Mouse (Mus musculus): ENCODE measurements around the gene Cluh.

The Cluh gene

DNA sequence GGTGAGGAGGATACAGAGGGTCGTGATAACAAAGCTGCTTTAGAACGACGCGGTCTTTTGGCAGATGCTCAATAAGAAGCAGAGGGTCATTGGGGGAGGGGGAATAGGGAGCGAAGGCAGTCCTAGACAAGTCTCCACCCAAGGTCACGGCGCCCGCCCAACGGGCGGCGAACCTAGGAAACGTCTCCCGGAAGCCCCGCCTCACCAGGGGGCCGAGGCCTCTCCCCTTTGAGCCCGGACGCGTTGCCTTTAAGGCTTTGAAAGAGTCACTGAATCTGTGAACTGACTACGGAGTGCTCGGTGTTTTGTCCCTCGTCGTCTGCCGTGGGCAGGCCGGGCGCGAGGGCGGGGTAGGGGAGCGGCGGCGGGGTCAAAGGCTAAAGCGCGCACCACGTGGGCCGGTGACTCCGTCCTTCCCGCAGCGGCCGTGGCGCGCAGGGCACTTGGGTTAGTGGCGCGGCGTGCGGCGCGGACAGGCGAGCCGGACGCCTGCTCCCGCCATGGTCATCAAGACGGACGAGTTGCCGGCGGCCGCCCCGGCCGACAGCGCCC, at the start of gene Cluh:
Cluh (plus strand) TSS at position 401 of the 552 bp plus-strand sequence.
- peak; percentile 94 for DNase-seq (ENCODE audit: low read depth)

- no peak for DNase-seq (ENCODE audit: low read depth)
Observed at GRCm38 (mm10) chr11:74602286-74602685, 47.0 kb upstream of the Cluh start.

- DNase-seq (ENCODE audit: low read depth), result no peak
Observed at GRCm38 (mm10) chr11:74610068-74610467, 39.2 kb upstream of the Cluh start.

- DNase-seq (ENCODE audit: low read depth), result no peak
Observed at GRCm38 (mm10) chr11:74610545-74611176, 38.6 kb upstream of the Cluh start, which contains the start of gene Rap1gap2. Rap1gap2 (minus strand) TSS chr11:74610915.

DNA sequence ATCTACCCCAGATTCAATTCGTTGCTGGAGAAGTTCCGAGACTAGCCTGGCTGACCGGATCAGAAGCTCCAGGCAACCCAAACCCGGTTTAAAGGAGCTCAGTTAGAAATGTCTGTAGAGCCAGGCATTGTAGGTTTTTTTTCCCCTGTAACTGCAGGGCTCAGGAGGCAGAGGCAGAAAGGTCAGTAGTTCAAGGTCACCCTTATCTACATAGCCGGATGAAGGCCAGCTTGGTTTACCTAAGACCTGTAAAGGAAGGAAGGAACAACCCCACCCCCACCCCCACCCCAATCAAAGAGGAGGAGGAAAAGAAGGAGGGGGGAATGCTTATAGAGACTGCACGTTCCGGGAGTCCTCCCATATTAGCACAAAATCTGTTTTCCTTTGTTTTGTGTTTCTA, 37.9 kb upstream of the Cluh start:
- DNase-seq (ENCODE audit: low read depth), result no peak

DNA sequence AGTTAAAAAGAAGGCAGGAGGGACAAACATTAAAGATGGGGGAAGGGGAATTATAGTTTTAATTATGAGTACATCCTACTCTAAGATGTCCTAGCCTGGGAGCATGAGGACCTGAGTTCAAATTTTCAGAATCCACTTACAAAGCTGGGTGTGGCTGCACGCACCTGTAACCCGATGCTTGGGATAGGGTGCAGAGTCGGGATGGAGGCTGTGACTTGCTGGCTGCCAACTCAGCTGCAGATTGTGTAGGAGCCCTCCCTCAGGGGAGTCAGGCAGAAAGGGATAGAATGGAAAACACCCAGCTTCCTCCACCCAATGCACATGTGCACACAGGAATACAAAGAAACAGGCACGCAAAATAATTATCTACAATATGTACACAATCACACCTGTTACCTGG, 35.9 kb upstream of the Cluh start:
- no peak for DNase-seq (ENCODE audit: low read depth)

- DNase-seq (ENCODE audit: low read depth), result no peak
Observed at GRCm38 (mm10) chr11:74615571-74615970, 33.7 kb upstream of the Cluh start.

DNA sequence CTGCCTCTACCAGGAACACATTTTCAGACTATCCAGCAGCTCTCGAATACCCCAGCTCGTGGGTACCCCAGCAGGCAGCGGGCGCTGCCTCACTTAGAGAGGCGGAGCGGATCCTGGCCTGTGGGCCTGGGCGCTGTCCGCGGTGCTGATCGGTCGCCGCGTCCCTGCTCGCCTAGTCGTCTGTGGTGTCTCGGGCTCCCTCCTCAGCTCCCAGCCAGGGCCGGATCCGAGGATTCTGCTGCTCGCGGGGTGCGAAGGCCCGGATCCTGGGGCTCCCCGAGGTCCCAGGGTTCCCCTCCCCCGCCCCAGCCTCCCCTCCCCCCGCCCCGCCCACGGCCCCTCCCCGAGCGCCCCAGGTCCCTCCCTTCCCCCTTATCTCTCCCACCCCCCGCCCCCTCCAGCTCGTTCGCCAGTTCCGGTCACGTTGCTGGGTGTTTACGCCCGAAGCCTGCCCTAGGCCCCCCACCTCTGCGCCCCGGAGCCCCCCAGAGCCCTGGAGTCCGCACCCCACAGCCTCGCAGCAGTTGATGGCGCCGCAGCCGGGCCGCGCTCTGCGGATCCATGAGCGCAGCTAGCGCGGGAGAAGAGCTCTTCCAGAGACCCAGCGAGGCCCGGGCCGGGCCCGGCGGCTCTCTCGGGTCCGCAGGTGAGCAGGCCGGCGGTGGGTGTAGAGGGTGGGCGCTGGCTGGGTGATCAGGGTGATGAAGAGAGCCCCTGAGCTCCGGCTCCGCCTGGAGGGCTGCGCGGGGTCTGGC, 29.9 kb upstream of the Cluh start, which contains the start of gene Ccdc92b:
Ccdc92b (plus strand) TSS at position 405 of the 755 bp plus-strand sequence.
- peak; percentile 79 for DNase-seq (ENCODE audit: low read depth)

DNA sequence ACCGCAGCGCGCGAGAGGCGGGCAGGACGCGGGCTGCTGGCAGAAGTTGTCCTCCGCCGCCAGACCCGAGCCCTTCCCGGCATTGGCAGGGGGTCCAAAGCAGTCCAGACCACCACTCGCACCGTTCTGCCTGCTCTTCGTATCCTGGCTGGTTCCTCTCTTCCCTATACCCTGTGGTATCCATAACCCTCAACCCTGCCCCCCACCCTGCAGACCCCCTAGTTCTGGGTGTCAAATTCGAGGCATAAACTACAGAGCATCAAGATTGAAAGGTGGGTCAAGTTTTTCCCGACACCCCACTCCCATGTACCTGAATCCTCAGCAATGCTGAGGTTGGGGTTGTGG, 29.4 kb upstream of the Cluh start:
- no peak for DNase-seq (ENCODE audit: low read depth)

GRCm38 (mm10) chr11:74621974-74622669, 27.2 kb upstream of the Cluh start:
- DNase-seq (ENCODE audit: low read depth), result no peak

DNA sequence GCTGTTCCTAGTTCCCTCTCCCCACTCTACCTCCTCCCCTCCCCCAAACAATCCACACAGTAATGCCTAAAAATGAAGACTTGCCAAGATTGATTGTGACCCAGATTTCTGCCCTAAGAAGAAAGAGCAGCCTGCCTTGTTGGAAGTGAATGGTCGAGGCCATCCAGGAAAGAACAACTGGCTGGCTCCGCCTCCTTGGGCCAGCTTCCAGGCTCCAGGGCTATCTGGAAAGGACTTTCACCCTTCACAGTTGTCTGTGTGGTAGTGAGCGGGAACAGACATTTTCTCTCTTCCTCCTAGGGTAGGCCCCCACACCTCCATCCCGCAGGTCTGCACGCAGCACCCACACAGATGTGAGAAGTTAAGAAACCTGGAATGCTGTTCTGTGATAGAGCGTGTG, 25.6 kb upstream of the Cluh start:
- no peak for DNase-seq (ENCODE audit: low read depth)

DNA sequence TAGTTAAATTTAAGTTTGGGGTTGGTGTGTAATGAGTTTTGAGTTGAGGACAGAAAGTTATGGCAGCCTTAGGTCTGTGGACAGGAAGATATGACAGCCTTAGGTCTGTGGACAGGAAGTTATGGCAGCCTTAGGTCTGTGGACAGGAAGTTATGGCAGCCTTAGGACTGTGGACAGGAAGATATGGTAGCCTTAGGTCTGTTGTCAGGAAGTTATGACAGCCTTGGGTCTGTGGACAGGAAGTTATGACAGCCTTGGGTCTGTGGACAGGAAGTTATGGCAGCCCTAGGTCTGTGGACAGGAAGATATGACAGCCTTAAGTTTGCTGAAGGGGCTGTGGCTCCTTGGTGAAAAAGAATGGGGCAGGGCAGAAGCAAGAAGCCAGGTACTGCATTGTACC, 24.0 kb upstream of the Cluh start:
- DNase-seq (ENCODE audit: low read depth), result no peak

DNA sequence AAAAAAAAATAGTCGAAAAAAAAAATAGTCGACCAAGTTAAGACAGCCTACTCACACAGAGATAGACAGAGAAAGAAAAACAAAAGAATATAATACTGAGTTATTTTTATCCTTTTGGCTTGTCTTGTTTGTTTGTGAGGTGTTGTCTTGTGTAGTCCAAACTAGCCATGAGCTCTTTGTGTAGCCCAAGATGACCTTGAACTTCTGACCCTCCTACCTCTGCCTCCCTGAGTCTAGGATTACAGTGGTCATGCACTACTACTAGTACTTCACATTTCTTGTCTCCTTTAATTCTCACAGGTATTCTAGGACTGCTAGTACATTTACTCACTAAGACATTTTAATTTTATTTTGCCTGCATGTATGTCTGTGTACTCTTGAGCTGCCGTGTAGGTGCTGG, 21.8 kb upstream of the Cluh start:
- DNase-seq (ENCODE audit: low read depth), result no peak

DNA sequence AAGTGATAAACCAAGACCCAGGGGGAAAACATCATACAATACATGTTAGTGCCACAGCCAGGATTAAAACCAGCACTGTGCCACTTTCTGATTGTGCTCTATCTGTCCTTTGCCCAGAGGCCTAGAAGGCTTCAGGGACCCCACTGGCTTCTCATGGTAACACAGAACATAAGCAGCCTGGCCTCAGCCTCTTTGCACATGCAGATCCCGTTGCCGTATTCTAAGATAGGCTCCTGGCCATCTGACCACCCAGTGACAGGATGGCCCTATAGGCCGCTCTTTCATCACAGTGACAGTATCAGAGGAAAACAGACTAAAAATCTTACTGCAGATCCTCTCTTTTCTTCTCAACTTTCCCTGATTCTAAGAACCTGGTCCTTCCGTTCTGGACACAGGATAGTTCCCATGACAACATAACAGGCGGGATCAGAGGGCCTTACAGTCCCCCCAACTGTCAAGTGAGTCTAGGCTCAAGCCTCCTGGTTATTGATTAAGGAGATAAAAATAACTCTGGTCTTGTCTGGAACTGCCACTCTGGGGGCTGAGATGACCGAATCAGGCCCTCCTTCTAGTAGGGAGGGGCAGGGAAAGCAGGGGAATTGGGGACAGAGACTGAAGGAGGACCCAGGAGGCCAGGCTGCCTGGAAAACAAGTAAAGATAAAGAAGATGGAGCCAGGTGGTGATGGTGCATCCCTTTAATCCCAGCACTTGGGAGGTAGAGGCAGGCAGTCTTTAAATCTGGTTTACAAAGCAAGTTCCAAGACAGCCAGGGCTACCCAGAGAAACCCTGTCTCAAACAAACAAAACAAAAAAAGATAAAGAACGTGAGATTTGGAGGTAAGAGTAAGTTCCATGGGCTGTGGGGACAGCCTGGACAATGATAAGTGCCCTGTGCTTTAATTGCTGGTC, 17.2 kb upstream of the Cluh start:
- no peak for DNase-seq (ENCODE audit: low read depth)

DNA sequence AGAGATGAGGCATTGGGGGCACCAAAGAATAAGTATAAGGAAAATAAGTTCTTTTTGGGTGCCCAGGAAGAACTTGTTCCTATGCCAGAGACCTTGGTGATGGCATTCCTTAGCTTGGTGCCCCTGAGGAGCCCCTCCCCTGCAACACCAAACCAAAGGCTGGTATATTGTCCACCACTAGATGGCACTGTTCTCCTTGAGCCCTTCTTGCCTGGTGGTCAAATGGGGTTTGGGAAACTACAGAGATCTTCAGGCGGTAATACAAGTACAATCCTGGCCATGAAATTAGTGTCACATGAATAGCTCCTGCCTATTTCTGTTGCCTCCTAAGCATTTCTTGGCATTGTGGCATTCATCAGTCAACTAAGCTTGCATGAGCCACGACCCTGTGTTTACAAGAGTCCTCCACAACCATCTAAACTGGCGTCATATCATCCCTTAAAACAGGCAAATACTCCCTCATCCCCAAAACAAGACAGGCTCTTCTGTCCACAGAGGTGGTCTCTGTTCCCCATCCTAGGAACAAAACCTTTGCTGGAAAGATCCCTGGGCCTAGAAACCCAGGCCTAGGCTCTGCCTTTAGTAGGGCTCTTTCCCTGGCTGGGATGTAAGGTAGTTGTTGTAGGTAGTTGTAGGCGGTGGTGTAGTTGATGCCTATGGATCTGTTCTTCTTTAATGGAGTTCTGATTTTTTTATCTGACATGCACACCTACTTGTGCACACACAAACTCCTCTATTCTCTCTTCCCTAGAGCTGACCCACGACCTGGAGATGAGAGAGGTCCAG, 14.6 kb upstream of the Cluh start:
- peak; percentile 90 for DNase-seq (ENCODE audit: low read depth)

- no peak for DNase-seq (ENCODE audit: low read depth)
Observed at GRCm38 (mm10) chr11:74637486-74637885, 11.8 kb upstream of the Cluh start.

- DNase-seq (ENCODE audit: low read depth), result peak; percentile 94
Observed at GRCm38 (mm10) chr11:74637971-74638790, 11.1 kb upstream of the Cluh start.

DNA sequence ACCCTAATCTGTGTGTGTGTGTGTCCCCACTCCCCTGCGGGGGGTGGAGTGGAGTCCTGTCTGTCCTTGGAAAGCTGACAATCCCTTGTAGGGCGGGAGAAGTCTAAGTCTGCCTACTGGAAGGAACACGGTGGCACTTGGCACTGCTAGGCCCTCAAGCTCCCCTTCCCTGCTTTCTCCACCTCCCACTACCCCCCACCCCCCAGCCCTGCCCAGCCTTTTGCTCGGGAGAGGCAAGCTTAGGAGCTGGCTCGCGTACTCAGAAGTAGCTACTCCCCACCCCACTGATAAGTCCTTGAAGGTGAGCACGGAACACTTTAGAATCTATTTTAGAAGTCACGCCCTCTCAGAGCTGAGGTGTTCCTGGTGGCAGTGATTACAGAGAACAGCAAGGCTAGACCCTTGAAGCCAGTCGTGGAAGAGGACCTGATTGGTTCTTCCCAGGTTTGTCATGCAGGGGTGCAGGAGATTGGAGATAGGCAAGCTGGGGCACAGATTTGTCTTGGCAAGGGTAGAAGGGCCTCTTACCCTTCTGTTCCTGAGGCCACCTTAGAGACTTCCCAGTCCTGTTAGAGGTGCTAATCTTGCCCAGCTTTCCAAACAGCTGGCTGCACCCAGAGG, 10.4 kb upstream of the Cluh start:
- DNase-seq (ENCODE audit: low read depth), result no peak

GRCm38 (mm10) chr11:74639628-74640027, 9.7 kb upstream of the Cluh start:
- no peak for DNase-seq (ENCODE audit: low read depth)

DNA sequence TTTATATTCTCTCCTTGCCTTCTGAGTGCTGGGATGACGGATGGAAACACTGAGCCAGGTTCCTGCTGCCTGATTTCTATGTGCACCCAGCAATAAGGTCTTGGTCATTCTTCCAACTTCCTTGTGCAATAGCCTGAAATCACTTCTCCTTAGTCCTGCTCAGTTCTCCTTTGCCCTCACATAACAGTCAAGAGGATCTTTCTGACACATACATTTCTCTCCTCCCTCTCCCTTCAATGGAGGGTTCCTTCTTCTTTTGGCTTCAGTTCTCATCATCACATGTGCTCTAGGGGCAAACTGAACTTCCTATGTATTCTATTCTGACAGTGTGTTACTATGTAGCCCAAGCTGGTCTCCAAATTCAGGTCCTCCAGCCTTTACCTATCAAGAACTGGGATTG, 1.3 kb upstream of the Cluh start:
- DNase-seq (ENCODE audit: low read depth), result peak; percentile 44

Measured in NIH3T3 (cell line).